Mouse (Mus musculus) liver, embryonic 14.5 days (tissue): ENCODE results near the gene Ankrd27.
A peak's percentile ranks its signal among the peaks of the same experiment; 100 is the strongest.

Source experiments
- CTCF ChIP-seq: IDR thresholded peaks from 2 replicates; pipeline ENCODE4 v1.5.1; 2016; ENCODE audit warnings: antibody characterized with exemption, low read depth, control low read depth
- EP300 ChIP-seq: IDR thresholded peaks from 2 replicates; pipeline ENCODE4 v1.6.1; 2016; ENCODE audit warnings: antibody characterized with exemption, low read depth

GRCm38 (mm10) chr7:35651583-35652270, 65.7 kb downstream of the Ankrd27 start:
- TF ChIP-seq CTCF (peak; percentile 35; the same call in 1 of the 2 replicates), EP300 (no peak)
